Mouse (Mus musculus): ENCODE measurements at regions not wholly inside any gene's neighbourhood (a gene's known extent, or its start where the extent isn't known, plus 50 kb on each side); places are given as distances from the start of the nearest gene placed in this dataset.

GRCm38 (mm10) chr3:66535786-66536529, 239.3 kb upstream of the Veph1 start:
- intact Hi-C loops (cut with DNase I) = no loop called here
- no peak for DNase-seq (ENCODE audit: low spot score in 2 of 2)

DNA sequence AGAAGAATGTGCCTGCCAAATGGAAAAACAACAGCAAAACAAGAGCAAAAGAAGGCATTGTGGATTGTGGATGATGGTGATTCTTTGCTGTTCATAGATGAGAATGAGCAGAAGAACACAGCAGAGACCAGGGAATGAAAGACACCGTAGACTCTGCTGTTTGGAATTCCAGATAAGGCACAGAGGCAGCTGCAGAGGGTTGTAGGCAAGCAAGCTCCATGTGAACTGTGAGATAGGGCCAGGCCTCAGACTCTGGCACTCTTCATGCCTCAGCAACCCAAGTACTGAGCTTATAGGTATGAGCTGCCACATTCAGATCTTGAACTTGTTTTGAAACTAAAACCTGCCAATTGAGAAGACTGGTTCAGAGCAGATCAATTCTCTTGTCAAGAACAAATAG, 223.3 kb upstream of the Veph1 start:
- no peak for DNase-seq (ENCODE audit: low spot score in 2 of 2)
- intact Hi-C loops (cut with DNase I) = no loop called here

DNA sequence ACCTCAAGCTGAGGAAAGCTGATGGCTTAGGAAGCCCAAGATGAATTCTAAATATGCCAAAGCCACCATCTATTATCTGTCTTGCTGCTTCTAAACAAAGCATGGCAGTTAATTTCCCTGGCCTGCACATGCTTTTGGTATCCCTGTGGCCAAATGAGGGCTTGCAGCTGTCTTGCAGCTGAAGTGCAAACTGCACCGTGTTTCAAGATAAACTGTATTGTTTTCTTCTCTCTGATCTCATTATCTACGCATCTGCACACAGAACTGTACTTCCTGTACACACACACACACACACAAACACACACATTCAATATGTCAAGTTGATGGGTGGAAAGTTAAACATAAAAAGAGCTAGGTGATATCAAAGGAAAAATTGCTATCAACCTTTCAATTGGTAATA, 221.7 kb upstream of the Veph1 start:
- intact Hi-C loops (cut with DNase I) = no loop called here

DNA sequence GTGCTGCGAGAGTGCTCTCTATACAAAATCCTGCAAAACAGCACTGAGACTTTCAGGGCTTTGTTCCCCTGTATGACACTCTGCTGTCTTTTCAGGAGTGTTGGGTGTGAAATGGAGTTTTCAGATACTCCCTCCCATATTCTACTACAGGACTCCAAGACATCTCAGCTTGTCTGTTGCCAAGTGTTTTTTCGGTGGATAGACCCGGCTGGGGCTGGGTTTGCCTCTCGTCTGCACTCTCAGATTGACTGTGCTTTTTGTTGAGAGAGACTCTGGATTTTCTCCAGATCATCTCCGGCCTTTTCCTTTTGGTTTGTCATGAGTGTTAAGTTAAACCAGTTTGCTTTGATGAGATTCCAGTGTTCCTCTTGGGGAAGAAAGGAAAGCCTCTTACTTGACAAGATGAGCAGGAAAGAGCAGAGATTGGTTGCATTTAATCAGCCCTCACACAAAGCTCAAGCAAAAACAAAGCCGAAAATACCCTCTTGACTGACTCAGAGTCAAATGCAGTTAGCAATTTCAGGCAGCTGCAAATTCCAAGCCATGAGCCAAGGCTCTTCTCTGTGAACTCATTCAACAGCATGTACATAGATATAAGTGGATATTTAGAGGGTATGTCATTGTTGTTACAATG, 219.3 kb upstream of the Veph1 start:
- no peak for DNase-seq (ENCODE audit: low spot score in 2 of 2)

More for the DNA sequence above, 221.7 kb upstream of the Veph1 start:
- no peak for DNase-seq (ENCODE audit: low spot score in 2 of 2)

DNA sequence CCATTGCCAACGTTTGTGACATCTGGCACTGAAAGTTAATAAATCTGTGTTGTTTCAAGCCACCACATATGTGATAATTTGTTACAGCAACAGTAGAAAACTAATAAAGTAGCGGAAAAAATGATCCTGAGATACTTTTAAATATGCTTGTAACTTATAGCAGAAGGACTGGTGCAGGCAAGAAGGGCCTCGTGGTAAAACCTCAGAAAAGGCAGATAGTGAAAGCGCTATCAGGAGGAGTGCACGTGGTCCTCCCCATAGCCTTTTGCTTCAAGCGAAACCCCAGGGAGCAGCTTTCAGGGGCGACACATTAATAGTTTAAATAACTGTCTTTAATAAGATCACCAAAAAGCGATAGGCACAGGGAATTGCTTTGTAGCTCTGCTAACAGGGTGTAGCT, 217.9 kb upstream of the Veph1 start:
- no peak for DNase-seq (ENCODE audit: low spot score in 2 of 2)
- intact Hi-C loops (cut with DNase I) = no loop called here

More for the DNA sequence above, 219.3 kb upstream of the Veph1 start:
- intact Hi-C loops (cut with DNase I) = no loop called here

DNA sequence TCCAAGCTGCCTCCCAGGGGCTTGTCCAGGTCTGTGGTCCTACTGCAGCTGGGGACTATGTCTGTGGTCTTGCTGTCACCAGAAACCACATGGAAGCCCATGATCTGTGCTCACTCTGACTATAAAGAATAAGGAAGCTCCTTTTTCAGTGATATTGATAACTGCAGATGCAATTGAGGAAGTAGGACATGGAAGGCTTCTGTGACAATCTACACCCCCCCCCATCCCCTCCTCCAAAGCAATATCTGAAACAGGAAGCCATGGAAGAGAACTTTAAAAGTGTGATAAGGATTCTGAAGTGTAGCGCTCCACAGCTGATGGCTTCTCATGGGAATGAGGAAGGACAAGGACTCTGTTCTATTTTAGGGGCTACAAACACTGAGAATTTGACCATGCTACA, 215.8 kb upstream of the Veph1 start:
- intact Hi-C loops (cut with DNase I) = no loop called here
- no peak for DNase-seq (ENCODE audit: low spot score in 2 of 2)

DNA sequence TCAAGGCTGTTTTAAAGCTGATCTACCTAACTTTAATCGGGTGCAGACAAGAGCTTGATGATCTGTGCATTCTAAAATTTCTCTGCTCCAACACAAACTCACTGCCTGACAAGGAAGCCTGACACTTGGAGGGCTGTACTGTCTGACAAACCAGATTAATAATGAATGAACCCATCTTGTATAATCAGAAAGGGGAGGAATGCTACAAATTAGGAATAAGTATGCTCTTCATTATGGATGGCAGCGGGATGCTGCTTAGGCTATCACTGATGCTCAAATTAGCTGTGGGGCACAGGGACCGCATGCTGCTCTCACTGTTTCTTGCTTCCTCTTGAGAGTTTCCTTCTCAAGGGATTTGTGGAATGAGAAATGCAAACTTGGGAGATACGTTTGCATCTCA, 213.8 kb upstream of the Veph1 start:
- intact Hi-C loops (cut with DNase I) = no loop called here
- DNase-seq (ENCODE audit: low spot score in 2 of 2) = no peak

DNA sequence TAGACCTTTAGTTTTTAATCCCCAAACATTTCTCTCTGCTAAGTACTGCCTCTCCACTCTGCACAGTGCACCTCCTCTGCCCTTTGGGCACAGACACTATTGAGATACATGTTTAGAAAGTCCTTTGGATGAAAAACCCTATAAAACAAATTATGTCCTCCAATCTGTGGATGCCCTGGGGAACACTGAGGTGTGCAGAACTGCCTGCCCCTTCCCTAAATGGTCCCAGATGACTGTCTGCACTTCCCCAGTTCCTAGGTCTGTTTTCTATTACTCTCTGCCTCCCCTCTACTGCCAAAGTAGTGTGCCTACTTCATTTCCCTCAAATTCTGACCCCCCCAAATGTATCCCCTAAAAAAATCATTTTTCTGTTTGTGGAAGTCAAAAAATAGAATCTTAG, 209.5 kb upstream of the Veph1 start:
- intact Hi-C loops (cut with DNase I) = no loop called here

DNA sequence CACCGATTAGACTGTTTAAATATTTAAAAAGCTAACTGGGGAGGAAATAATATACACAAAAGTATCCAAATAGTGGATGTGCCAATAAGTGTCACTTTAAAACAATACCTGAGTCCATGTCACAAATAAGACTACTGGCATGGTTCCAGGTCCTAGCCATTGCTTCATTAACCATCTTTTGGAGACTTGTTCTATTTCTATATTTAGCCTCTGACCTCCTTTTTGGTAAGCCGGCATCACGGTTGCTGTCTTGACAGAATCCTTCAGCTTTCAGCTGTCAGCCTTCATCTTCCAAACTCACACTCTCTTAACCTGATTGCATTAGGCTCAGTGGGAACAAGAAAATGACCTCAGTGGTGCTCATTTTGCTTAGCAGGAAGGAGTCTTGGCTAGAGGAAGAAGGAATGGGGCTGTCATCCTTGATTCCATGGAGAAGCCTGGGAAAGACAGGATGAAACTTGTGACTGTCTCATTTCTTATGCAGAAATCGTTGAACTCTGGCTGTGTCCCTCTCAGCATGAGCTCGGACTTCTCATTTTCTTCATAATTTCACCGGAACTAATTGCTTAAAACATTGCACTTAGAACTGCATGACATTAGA, 208.9 kb upstream of the Veph1 start:
- DNase-seq (ENCODE audit: low spot score in 2 of 2) = no peak
- intact Hi-C loops (cut with DNase I) = no loop called here

More for the DNA sequence above, 209.5 kb upstream of the Veph1 start:
- DNase-seq (ENCODE audit: low spot score in 2 of 2) = no peak

DNA sequence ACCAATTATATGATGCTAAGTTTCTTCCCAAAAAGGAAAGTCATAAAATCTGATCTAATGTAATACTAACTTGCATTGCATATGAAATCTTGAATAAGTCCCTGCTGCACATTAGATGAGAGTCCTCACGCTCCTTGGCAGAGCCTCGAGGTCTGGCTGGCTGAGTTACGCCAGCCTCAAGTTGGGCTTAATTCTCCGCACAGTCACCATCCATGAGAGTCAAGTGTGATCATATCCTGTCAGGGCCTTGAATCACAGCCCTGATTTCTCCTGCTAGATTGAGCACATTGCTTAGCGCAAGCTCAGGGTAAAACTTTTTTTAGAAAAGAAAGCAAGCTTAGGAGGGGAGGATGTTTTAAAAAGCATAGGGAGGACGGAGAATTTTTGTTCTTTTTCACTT, 208.1 kb upstream of the Veph1 start:
- DNase-seq (ENCODE audit: low spot score in 2 of 2) = no peak
- intact Hi-C loops (cut with DNase I) = no loop called here

- intact Hi-C loops (cut with DNase I) = no loop called here
- DNase-seq (ENCODE audit: low spot score in 2 of 2) = no peak
Observed at GRCm38 (mm10) chr3:66503615-66504014, 207.0 kb upstream of the Veph1 start.

DNA sequence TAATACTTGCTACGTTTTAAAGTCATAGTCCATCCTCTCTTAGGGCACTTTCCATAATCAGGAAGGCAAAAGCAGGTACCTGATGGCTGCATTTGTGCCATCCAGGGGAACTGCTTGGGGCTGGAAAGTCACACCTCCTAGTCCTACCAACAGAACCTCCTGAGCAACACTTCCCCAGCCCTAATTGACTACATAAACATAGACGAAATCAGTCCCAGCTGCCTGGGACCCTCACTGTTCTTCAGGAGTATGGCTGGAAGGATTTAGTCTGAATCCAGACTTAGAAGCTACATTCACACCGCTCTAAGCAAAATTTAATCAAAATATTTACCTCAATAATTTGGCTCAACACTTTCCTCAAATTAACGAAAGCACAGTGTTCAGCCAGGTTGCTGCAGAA, 205.2 kb upstream of the Veph1 start:
- intact Hi-C loops (cut with DNase I) = no loop called here
- DNase-seq (ENCODE audit: low spot score in 2 of 2) = no peak

- DNase-seq (ENCODE audit: low spot score in 2 of 2) = no peak
- intact Hi-C loops (cut with DNase I) = no loop called here
Observed at GRCm38 (mm10) chr3:66494442-66495113, 197.9 kb upstream of the Veph1 start.

DNA sequence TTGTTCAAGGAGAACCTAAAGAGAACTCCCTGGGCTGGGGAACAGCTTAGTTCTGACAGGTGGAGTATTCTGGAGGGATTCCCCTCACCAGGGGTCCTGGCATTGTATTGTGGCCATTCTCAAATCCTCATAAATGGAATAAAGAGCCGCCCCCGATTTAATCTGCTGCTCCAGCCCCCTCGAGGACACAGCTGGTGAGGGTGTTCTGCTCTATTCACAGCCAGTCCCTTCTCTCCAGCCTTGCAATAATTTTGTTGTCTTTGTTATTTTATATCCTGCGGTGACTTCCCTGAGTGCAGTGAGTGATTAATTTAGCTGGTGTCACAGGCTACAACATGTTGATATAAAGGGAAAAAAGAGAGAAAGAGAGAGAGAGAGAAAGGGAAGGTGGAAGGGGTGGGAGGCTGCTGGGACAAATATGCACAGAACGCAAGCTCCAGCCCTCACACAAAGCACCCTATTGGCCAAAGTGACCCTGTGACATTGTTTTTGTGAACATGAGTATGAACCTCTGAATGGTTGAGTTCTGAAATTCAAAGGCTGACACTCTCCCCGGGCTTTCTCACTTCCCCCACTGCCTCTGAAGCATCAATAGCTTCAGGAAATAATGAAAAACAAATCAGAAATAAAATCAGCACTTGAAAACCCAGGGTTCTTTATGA, 194.2 kb upstream of the Veph1 start:
- no peak for DNase-seq (ENCODE audit: low spot score in 2 of 2)
- intact Hi-C loops (cut with DNase I) = no loop called here

DNA sequence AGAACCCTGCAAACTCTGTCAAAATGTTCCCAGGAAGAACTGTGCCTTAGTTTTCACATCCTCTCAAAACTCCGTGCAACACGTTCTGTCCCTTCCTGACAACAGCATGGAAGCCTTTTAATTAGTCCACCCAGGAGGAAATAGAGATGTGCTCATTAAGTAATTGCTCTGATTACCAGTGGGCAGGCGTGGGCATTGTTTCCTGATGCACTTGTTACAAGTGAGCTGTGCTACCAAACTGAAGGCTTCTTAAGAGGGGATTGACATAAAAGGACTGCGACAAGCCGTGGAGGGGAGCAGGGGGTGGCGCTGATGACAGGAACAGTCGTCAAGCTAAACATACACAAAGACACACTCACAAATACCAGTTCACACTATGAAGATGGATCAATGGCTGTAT, 192.1 kb upstream of the Veph1 start:
- no peak for DNase-seq (ENCODE audit: low spot score in 2 of 2)
- intact Hi-C loops (cut with DNase I) = no loop called here

DNA sequence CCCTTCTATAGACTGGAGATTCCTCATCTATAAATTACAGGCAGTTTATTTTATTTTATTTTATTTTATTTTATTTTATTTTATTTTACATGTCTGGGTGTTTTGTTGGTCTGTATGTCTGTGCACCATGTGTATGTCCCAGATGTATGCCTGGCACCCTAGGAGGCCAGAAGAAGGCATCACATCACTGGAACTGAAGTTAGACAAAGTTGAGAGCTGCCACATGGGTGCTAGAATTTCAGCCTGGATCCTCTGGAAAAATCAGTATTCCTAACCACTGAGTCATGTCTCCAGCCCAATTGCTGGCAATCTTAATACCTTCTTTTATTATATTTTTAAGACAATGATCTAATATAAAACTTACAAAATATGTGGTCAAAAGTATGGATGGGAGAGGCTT, 190.0 kb upstream of the Veph1 start:
- intact Hi-C loops (cut with DNase I) = no loop called here
- no peak for DNase-seq (ENCODE audit: low spot score in 2 of 2)

DNA sequence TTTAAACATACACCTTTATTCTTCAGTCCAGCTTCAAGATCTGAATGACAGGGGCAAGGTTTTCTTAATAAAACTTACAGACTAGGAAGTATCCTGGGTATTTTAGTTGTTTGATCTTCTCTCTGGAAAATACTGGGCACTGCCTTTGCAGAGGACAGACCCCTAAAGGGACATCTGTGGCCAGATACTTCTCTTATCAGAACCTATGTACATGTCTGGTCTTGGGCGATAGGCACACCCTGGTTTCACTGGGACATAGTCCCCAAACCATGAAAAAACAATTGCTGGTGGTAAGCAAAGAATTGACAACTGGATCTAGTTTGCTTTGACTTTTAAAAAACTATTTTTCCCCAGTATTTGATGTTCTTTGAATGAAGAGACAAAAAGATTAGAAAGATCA, 189.5 kb upstream of the Veph1 start:
- DNase-seq (ENCODE audit: low spot score in 2 of 2) = no peak
- intact Hi-C loops (cut with DNase I) = no loop called here

DNA sequence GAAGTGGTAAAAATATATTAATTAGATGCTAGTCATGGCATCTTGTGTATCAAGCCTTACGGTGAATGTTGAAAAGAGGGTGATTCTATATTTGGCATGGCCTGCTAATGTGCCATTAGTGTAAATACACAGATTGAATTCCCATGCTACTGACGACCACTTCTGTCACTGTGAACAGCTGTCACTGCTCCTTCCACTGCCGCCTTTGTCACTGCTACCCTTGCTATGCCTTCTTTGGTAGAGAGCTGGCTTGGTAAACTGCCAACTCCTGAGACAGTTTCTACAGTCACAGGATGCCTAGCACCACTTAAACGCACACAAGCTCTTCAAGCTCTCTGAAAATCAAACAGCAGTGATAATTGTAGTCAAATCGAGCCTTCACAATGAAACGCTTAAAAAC, 184.1 kb upstream of the Veph1 start:
- intact Hi-C loops (cut with DNase I) = no loop called here
- peak in 1 of 2 experiments; percentile 9 for DNase-seq (ENCODE audit: low spot score in 2 of 2)

GRCm38 (mm10) chr3:66479266-66479665, 182.6 kb upstream of the Veph1 start:
- DNase-seq (ENCODE audit: low spot score in 2 of 2) = no peak
- intact Hi-C loops (cut with DNase I) = no loop called here

GRCm38 (mm10) chr3:66466321-66466720, 169.7 kb upstream of the Veph1 start:
- DNase-seq (ENCODE audit: low spot score in 2 of 2) = peak in 1 of 2 experiments; percentile 9
- intact Hi-C loops (cut with DNase I) = no loop called here
